Mouse (Mus musculus) adrenal gland, adult 2 months (tissue): ENCODE data around the gene Bag5. TPM values are rescaled to one million over a fixed set of nuclear protein-coding genes. Genes with fewer than 3 reads are reported as not detected.
"Not testable (repeated sequence)": the region's sequence is repeated elsewhere in the genome, so short reads cannot be mapped to it uniquely, and the experiment has no call there.

Source experiments
- DNase-seq: peaks from one replicate; pipeline ENCODE4 v3.0.0; 2021
- polyA plus RNA-seq: library from polyadenylated mRNA; depleted of rRNA; stranded (reverse); fragments of >200 nt; gene quantifications from 2 replicates; pipeline ENCODE4 v1.2.3, GENCODE M21; 2012
- total RNA-seq, 2 experiments: library from RNA; stranded (reverse); gene quantifications; 2 replicates each; pipeline ENCODE4 v1.2.3; 2021

Gene Bag5
- total and polyA plus RNA-seq, 3 experiments, result 8.0 to 37.7 (median 32.5) TPM

DNA sequence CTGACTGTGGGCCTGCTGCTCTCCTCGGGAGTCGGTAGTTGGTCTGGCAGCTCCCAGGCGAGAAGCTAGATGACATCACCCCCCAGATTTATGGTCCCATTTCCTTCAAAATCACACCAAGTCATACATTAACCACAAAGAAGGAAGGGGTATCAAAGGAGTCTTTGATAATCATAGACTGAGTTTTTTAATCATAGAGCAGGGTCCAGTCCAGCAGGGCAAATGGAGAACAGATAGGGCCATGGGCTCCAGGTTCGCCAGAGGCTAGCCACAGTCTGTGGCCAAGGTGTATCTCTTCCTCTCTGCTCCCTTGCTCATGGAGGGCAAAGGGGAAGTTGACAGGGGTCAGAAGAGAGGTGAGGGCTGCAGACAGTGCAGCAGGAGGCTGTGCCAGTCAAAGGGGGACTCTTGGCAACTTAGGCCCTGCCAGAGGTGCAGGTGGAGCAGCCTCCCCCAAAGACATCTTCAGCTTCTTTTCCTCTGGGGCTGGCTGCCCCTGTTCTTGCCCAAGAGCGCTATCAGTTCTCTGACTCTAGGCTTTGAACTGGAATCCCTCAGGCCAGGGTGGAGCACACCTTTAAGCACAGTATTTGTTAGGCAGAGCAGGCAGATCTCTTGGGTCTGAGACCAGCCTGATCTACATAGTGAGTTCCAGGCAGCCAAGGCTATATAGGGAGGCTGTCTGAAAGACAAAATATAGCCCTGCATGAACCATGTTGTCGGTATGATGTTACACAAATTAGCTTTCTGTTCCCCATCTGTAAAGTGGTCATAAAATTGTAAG is 37.1 kb downstream of the Bag5 start:
- no peak for DNase-seq

DNA sequence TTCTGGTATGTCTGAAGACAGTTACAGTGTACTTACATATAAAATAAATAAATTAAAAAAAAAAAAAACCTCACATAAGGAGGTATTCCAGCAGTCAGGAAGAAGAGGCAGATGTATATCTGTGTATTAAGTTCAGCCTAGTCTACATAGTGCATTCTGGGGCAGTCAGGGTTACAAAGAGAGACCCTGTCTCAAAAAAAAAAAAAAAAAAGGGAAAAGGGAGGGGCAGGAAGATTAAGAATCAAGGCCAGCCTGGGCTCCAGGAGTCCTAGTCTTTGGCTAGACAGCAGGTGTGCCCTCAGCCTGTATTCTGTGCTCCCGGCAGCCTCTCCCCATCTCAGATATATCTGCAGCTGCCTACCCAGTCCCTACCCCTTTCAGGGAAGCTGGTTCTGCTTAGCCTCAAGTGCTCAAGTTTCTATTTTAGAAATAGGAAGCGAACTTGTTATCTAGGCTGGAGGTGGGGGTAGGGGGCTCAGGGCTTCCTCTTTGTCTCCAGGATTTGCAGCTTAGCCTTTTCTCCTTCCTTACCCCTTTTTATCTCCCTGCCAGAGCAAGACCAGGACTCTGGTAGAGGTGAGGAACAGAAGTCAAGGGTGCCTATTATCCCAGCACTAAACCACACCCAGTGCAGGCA is 38.1 kb downstream of the Bag5 start:
- DNase-seq, result no peak

DNA sequence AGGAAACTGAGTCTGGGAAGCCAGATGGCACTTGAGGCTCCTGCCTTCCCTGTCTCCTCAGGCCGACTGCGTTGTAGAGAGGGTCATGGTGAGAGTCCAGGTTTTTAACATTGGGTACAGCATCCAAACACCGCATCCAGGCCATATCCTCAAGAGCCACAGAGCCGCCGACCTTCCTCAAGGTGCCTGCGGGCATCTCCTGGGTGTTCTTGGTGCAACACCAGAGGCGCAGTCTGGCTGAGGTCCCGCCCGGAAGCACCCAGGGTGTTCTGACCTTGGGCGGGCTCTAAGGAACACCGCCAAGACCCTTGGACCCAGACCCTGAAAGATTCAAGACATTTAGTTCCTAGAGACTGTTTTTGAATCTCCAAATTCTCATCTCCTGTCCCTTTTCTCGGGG is 40.5 kb downstream of the Bag5 start:
- no peak for DNase-seq

DNA sequence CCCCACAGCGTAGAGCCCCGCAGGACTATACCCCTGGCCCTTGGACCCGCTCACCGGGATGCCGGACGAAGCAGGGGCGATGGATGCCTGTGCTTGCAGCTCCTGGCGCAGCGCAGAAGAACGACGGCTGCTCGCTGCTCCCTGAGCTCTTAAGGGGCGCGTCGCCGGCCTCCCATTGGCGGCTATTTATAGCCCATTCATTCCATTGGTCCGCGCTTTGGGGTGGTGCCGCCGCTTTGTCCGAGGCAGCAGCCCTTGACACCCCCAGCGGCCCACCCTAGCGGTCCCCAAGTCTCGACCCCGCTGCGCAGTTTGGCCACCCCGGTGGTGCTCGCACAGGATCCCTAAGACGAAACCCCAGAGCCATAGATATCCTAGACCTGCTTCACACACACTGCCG is 40.9 kb downstream of the Bag5 start, which contains the start of gene Ckb:
TSS of gene Ckb (minus strand) at position 163 of the 400 bp plus-strand sequence.
- DNase-seq, result peak; percentile 89

DNA sequence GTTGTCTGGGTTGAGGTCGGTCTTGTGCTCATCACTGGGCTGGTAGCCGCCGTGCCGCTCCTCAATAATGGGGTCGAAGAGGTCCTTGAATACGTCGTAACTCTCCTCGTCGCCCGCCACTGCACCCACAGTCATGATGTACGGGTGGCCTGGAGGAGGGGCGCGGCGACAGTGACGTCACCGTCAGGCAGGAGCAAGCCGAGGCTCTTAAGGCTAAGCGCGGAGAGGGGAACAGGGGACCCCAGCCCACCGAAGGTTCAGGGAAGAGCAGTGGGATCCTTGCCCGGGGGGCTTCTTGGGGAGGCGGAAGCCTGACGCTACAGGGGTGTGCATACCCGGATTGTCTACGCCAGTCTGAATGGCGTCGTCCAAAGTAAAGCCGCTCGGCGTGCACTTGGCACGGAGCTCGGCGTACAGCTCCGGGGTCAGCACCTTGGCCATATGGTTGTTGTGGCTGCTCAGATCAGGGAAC is 41.6 kb downstream of the Bag5 start:
- DNase-seq, result peak; percentile 72

DNA sequence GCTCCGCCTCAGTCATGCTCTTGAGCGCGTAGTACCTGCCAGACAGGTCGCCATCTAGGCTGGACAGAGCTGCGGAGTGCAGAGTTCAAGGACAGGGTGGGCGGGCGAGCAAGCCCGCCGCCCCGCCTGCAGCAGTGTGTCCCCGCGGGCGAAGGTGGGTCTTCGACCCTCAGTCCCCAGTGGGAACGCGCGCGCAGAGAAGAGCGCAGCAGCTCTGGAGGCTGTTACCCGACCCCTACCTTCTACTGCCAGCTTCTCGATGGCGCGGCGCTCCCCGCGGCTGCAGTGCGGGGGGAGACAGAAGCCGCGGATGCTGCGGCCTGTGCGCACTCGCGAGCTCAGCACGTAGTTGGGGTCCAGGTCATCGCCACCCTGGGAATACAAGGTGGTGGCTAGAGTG is 42.1 kb downstream of the Bag5 start:
- peak; percentile 30 for DNase-seq

DNA sequence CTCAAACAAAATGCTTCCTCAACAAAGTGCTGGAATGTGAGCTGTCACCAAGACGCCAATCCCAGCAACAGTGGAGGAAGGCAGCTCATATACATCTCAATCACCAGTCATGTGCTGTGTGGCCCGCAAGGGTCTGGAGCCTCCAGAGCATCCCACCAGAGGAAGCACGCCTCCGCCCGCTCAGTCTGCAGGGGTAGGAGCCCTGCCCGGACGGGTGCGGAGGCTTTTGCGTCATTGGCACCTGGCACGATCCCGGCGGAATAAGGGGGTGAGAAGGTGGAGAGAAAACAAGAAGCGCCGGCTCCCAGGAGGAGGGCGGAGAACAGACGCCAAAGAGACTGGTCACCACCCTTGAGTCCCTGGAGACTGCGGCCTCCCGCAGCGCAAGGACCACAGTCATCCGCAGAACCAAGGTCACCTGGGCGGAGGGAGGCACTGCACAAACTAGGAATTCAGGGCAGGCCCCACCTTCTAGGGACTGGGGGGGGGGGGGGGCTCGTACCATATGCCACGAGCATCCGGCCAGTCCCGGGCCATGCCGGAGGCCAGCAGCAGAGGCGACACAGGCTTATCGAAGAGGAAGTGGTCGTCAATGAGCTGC is 42.6 kb downstream of the Bag5 start:
- peak; percentile 66 for DNase-seq

DNA sequence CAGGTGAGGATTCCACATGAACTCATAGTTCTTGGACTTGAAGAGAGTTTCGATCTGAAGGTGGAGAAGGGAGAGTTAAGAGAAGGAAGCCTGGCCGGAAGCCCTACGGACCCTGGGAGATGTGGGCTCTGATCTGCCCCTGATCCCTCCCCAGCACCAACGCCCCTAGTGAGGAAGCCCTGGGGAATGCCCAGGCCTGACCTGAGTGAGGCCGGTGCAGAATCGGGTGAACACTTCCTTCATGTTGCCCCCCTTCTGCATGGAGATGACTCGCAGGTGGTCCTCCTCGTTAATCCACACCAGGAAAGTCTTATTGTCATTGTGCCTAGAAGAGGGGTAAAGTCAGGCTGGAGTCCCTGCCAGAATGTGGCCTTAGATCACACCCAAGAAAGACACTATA is 43.1 kb downstream of the Bag5 start:
- no peak for DNase-seq

DNA sequence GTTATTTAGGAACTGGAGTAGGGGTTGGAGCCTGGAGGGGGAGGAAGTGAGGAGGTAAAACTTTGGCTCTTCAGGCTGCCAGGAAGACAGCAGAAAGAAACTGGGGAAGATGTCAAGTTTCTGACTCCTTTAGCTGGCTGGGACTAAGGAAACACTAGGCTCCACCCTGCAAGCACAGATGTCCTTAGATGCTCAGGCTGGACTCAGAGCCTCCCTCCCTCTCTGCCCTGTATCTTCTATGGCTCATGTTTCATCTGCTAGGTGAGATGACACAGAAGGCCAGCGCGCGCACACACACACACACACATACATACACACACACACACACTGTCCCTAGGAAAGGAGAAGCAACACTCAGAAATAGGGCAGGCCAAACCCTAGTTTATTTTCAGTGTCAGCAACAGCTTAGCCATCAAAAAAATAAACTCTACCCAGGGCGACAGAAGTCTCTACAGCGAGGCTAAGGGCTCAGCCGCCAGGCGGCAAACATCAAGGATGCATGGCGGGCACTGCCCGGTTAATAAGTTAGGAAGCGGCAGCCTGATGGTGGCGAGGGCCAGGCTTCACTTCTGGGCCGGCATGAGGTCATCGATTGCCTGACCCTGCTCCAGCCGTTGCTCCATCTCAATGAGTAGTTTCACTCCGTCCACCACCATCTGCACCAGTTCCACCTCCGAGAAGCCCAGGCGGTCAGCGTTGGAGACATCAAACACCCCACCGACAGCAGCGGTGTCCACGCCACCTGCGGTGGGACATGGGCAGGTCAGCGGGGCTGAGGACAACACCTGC is 43.9 kb downstream of the Bag5 start:
- no peak for DNase-seq

DNA sequence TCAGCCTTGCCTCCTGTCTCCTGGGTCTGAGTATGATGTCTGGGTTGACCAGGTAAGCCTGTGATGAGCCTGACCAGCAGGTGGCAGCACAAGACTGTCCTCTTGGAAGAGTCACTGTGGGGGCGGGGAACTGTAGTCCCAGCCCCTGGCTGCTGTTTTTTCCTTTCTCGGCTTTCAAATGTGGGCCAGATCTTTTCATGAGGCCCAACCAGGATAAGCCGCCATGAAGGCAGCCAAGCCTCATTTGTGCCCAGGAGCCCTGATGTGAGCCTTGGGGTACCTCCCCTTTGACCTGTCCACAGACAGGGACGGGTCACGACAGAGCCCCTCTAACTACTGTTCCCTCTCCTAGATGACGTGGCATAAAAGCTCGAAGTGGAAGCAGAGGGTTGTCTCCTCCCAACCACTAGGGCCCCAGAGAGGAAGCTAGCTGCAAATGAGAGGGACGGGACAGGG is 44.6 kb downstream of the Bag5 start:
- DNase-seq, result peak; percentile 93

DNA sequence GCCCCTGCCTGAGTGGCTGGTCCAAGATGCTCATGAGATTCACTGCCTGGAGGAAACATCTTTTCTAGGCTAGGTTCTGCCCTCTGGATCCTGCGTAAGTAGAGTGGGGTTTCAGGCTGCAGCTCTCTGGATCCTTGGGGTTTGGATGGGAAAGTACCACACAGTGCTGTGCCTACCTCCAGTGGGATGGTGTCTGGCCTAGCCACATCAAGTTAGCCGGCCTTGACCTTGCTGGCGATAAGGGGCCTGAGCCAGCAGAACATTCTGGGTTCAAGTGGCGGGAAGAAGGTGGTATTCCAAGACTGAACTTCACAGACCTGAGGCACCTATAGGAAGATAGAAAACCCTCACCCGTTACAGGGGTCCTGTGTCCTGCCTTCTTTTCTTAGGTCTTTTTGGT is 45.6 kb downstream of the Bag5 start:
- DNase-seq, result no peak

DNA sequence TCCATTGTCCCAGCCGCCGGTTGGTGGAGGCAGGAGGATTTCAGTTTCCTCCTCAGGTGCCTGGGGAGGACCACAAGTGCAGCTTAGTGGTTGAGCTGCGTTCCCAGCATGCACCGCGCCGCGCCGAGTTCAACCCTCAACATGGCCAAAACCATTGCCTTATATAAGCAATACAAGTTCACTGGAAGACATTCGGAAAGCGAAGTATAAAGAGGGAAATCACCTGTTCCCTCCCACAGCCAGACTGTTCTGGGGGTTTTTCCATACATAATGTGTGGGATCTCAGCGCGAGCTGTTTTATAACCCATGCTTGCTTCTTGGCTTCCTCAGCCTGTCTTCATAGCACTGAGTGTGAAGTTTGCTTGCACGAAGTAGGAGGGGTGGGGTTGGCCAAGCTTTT is 46.7 kb downstream of the Bag5 start:
- DNase-seq, result no peak

DNA sequence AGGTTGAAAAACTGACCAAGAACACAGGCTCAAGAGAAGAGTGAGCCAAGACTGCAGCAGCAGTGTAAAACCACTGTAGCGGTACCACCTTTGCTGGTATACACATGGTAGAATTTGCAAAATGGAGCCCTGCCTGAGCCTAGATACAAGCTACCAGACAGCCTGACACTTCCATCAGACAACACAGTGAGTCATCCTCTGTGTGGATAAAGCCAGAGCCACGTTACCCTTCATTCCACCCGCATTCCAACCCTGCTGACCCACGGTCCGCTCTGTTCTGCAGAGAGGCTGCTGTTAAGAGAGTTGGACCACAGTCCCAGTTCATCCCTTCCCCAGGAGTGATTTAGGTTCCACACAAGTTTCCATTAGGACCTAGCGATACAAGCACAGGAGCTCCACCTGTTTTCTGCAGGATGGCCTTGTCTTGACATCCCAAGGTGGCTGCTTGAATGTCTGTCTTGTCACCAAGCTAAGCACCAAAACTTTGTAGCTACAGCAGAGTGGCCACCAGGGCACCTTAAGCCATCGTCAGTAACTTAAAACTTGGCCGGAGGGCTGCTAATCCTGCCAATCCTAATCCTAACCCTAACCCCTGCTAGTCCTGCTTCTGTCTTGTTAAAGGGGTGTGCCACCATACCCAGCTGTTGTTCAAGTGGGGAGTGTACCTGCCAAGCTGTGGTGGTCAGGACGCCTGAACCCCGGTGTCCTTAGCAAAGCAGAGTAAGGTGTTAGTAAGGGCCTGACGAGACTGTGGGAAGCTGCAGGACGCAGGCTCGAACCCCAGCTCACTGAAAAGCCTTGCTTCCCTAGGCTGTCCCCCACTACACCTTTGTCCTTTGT is 47.8 kb downstream of the Bag5 start:
- peak; percentile 48 for DNase-seq

DNA sequence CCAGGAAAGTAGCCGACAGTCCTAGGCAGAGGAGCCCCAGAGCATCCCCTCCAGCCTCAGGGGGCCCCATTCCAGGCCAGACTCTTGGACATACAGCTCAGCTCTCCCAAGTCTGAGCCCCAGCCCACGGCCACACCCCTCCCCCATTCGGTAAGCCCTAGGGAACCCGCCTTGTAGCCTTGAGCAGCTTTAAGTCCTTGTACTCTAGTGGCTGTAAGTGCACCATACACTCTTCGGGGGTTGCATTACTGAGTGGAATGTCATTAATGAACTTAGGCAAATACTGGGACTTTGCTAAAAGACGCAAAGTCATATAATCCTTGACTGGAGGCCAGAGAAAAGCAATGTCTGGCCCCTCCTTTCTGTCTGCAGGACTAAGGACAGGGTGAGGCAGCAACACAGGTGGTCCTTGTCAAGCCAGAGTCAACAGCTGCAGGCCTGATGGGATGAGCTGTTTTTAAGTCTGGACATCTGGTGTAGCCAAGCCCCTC is 48.9 kb downstream of the Bag5 start:
- DNase-seq, result no peak

DNA sequence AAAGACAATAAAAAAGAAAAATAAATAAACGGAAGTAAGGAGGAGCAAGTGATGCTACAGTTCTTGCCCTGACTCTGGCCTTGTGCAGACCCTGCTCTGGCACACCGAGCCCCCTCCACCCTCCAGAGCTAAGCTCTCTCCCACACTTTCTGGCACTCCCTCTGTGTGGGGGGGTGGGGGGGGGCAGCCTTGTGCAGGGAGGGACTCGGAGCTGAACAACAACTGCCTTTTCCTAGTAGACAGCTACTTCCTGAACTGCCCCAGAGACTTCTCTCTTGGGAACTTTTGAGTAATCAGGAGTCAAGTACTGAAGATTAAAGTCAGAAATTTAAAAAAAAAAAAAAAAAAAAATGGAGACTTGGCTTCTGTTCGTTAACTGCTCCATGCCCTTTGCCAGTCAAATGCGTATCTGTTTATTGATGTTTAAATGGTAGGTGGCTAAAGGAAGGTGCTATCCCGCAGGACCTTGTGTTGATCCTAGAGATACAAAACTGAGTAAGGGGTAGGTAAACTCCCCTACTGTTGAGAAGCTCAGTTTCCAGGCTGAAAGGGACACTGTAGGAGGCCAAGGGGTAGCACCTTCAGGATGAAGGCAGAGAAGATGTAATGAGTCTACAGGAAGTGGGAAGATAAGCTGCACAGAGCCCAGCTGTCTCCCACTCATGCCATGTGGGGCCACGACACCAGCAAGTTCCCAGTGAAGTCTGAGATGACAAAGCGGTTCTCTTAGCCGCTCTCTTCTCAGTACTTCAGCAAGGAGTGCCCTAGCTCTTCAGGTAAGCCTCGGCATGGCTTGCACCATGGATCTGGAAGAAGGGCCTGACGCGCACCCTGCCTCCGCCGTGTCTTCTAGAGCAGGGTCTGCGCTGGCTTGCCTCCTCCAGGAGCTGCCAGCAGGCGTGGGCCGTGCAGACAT is 49.6 kb downstream of the Bag5 start:
- no peak for DNase-seq

DNA sequence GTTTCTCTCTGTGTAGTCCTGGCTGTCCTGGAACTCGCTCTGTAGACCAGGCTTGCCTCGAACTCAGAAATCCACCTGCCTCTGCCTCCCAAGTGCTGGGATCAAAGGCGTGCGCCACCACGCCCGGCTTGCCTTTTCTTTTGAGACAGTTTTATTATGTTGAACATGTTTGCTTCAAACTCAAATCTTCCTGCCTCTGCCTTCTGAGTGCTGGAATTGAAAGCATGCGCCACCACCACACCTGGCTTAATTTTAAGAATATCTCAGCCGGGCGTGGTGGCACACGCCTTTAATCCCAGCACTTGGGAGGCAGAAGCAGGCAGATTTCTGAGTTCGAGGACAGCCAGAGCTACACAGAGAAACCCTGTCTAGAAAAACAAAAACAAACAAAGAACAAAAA is 51.5 kb downstream of the Bag5 start:
- DNase-seq, result not testable (repeated sequence)

DNA sequence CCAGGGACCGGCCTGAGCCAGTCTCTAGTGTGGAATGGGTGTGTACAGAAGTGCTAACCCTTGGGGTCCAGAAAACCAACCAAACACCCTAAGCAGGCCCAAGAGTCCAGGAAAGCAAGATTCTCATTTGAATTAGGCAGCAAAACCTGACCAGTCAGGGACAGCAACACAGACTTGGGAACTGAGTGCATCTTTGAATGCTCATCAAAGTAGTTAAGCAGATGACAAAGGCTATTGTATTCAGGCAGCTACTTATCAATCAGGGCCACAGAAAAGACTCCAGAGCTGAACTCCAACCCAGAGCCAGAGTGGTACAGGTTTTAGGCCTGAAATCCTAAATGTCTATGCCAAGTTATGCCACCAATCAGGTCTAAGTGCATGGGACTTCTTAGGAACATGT is 52.4 kb downstream of the Bag5 start:
- no peak for DNase-seq
